Mouse (Mus musculus): Measurements from ENCODE around the gene Vav1.

Gene Vav1

GRCm38 (mm10) chr17:57278943-57279590 lies at the start of gene Vav1:
TSS of gene Vav1 (plus strand) at chr17:57279100.
- peak in 1 of 2 experiments; percentile 43 for DNase-seq

- DNase-seq, result peak in 1 of 2 experiments; percentile 39
These were observed 48.8 kb upstream of the Vav1 start for GRCm38 (mm10) chr17:57229851-57230727.

- DNase-seq, result peak; percentile 67 to 79
These were observed 48.2 kb upstream of the Vav1 start for GRCm38 (mm10) chr17:57230728-57231125.

DNA sequence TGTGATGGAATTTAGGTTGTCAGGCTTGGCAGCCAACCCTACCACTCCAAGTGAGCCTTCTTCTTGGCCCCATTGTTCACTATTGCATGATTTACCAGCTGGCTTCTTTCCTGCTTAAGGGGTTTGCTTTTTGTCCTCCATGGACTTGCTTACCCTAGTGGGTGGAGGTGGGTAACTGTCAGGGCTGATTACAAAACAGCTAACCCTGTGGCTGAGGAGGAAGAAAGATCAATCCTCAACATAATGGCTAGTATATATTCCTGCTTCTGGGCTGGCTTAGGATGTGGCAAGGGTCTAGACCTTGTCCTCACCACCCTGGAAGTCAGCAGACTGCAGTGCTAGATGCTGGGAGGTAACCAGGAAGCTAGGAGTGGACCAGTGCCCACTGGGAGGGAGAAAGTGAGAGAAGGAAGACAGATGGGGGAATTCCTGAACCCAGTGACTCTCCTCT lies 47.6 kb upstream of the Vav1 start:
- peak in 1 of 2 experiments; percentile 54 for DNase-seq

DNA sequence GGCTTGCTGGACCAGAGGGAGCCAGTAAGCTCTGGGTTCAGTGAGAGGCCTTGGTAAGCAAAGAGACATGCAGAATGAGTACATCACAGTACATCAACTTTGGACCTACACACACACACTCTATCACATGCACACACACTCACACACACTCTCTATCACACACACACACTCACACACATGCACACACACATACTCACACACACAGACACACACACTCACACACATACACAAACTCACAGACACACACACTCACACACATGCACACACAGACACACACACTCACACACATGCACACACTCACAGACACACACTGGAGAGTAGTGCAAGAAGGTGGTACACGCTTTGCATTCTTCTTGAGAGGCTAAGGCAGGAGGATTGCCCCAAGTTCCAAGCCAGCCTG lies 46.7 kb upstream of the Vav1 start:
- no peak for DNase-seq

DNA sequence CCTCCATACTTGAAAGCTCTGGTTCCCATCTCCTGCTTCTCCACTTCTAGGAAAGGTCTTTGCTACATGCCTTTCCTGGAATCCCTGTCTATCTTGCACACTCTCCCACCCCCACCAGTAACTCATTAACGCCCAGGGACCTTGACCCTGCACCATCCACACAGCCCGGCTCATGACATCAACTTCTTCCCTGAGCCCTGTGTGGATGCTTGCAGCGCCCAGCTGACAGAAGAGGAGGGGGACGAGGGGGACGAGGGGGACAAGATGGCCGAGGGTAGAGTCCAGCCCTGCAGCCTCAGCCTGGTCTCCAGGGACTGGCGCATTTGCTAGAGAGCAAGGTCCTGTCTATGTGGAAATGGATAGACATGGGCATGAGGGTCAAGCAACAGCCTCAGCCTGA lies 45.9 kb upstream of the Vav1 start:
- peak; percentile 89 to 93 for DNase-seq

DNA sequence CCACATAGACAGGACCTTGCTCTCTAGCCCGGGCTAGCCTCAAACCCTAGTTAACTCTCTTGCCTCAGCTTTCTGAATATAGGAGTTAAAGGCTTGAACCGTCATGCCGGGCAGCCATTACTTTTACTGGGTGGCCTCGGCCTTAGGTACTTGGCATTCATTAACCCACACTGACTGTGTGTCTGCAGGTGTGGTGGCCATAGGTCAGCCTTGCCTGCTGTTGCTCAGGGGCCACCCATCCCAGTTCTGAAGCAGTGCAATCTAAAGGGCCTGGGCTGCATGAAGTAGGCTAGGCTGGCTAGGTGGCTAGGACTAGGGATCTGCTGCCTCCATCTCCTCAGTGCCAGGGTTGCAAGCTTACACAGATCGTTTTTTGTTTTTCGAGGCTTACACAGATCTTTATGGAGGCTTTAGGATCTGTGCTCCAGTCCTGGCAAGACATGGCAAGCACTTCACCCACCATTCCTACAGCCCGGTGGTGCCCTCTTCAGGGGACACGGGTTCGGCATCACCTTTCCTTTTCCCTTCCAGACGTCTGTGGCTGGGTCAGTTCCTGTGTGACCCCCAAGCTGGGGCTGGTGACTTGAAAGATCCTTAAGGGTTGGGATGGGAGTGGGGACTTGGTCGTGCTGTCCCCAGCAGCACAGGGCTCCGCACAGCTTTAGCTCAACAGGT lies 44.5 kb upstream of the Vav1 start:
- peak; percentile 69 to 73 for DNase-seq

GRCm38 (mm10) chr17:57235803-57236202 lies 43.1 kb upstream of the Vav1 start:
- DNase-seq, result no peak

- no peak for DNase-seq
These were observed 41.7 kb upstream of the Vav1 start for GRCm38 (mm10) chr17:57237181-57237580.

DNA sequence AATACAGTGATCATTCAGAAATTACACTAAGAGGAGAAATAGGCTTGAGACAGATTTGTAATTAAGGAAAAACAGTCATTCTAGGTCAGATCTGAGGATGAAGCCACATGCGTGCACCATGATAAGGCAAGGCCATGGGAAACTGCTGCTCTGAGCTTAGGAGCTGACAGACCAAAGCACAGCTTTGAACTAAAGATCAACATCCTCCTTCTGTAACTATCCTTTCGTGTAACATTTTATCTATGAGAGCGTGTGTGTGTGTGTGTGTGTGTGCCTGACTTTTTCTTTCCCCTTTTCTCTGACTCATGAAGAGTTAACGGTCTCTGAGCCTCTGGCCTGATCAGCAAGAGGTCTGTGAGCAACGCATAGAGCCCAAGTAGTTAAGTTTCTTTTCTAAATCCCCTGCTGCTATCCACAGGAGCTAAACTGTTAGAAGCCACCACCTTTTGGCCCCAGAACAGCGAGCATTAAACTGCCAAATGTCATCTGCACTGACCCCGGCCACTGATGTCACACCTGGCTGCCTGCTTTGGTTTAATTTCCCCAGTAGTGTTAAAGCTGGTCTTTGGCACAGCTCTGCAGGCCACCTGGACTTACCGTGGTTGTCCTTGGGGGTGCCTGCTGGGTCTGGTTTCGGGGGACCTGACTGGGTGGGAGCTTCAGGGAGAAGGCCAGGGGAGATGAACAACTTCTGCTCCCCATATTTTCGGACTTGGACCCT lies 35.1 kb upstream of the Vav1 start:
- no peak for DNase-seq

- DNase-seq, result no peak
These were observed 33.5 kb upstream of the Vav1 start for GRCm38 (mm10) chr17:57245311-57245929.

GRCm38 (mm10) chr17:57246663-57247392 lies 32.1 kb upstream of the Vav1 start:
- DNase-seq, result no peak

DNA sequence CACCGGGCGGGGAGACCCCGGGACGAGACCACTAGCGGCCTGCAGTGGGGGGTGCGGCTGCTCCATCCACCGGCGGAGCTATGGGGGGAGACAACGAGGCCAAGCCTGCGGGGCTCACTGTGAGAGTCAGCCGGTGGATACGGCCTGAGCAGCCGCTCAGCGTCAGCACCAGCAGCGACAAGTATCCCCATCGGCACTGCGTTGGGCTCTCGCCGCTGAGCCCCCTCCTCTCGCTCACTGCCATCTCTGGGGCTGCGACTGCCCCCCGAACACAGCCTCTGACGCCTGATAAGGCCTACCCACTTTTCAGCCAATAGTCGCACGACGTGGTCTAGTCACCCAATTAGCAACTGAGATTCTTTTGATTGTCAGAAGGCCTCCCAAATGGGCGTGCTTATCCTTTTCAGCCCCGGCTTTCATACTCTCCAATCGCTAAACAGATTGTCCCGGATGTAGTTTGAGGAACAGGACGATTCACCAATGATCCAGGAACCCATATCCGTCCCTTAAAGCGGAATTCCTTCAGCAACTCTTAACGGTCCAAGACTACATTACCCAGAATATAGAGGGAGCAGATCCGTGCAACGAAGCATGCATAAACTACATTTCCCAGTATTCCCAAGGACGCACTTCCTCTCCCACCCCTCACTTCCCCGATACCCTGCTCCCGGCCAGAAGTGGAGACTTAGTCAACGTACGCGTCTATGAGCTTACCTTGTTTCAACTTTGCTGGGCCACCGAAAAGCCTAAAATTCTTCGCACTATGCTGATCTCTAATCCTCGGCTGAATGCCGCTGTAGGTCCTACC lies 31.3 kb upstream of the Vav1 start:
- DNase-seq, result peak; percentile 88 to 98

- peak; percentile 92 to 93 for DNase-seq
These were observed 30.6 kb upstream of the Vav1 start, which contains the start of gene Gpr108 for GRCm38 (mm10) chr17:57248201-57248699. TSS of gene Gpr108 (minus strand) at chr17:57248446.

DNA sequence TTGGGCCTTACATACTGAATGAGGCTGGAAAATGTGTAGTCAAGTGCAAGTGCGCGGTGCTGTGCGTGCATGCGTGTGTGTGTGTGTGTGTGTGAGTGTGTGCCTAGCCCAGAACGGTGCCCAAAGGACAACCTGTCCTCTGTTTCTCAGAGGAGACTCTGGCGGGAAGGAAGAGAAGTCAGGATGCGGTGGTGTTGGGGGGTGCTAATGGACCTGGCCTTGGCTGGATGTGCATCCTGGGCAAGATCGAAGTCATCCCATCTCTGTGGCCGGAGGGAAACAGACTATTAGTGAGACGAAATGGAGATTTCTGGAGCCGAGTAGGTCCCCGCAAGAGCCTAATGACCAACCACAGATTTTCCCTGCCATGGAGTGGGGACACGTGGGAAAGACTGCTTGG lies 30.1 kb upstream of the Vav1 start:
- DNase-seq, result peak in 1 of 2 experiments; percentile 48

- DNase-seq, result peak; percentile 97 to 99
These were observed 29.4 kb upstream of the Vav1 start, which contains the start of gene Trip10 for GRCm38 (mm10) chr17:57249186-57250181. TSS of gene Trip10 (plus strand) at chr17:57249455.

DNA sequence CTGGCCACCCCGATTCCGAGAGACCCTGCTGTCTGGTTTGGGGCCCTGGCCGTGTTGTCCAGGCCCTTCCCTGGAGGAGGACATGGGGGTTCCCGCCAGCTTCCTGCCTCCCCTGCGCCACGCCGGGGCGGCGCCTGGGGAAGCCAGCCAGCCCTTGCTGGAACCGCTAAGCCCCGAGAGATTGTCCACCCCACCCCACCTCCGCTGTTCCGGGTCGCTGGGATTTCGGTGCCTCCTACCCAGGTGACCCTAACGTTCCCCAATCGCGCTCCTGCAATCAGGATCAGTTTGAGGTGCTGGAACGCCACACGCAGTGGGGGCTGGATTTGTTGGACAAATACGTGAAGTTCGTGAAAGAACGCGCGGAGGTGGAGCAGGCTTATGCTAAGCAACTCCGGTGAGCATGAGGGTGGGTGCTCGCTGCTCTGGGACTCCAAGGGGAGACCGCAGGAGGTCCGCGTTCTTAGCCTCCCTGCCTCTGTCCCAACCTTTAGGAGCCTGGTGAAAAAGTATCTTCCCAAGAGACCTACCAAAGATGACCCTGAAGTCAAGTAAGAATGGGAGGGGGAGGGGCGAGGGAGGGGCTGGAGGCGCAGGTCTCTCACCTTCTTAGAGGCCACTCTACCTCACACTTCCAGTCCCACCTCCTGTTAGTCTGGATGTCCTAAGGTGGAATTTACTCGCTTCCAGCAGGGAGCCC lies 28.3 kb upstream of the Vav1 start:
- DNase-seq, result peak; percentile 71 to 76

DNA sequence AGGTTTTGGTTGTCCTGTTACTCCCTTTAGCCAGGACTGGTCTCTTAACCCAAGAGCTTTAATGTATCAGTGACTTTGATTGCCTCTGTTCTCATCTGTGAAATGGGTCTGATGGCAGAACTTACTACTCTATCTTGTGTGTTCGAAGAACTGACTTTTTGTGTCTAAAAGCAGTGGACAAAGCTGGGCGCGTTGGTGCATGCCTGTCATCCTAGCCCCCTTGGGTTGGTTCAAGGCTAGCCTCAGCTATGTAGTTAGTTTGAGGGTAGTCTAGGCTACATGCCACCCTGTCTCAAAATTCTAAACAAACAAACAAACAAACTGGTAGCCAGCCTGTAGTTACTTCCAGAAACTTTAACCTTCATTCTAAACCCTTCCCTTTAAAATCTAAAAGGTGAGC lies 27.5 kb upstream of the Vav1 start:
- DNase-seq, result no peak
